Mouse (Mus musculus) MEL (cell line): ENCODE measurements around the gene Whrn.

ENCODE experiments used
- CTCF ChIP-seq, 3 experiments: IDR thresholded peaks in 2 of 3; conservative IDR thresholded peaks in 1 of 3; 2 replicates each; pipeline ENCODE4 v1.5.1; 2011 to 2012; ENCODE audit warnings: low read length in 3 of 3, low read depth in 2 of 3, mild to moderate bottlenecking in 2 of 3, improper control_type of control experiment in 1 of 3, inconsistent platforms in 1 of 3, mixed read lengths in 1 of 3, moderate library complexity in 1 of 3; ENCODE audit not compliant: control insufficient read depth in 1 of 3, insufficient read depth in 1 of 3, poor library complexity in 1 of 3, severe bottlenecking in 1 of 3
- EP300 ChIP-seq, 2 experiments: IDR thresholded peaks; 2 replicates each; pipeline ENCODE4 v1.6.1; 2011; ENCODE audit warnings: improper control_type of control experiment in 2 of 2, low read length in 2 of 2, low read depth in 1 of 2, mild to moderate bottlenecking in 1 of 2
- ETS1 ChIP-seq: IDR thresholded peaks from 2 replicates; pipeline ENCODE4 v1.6.1; 2012; ENCODE audit warnings: low read depth, mild to moderate bottlenecking, inconsistent platforms, low read length, improper control_type of control experiment, moderate library complexity
- GABPA ChIP-seq: IDR thresholded peaks from 2 replicates; pipeline ENCODE4 v1.6.1; 2012; ENCODE audit warnings: low read depth, mild to moderate bottlenecking, inconsistent platforms, low read length, improper control_type of control experiment, moderate library complexity
- GATA1 ChIP-seq: IDR thresholded peaks from 2 replicates; pipeline ENCODE4 v1.6.1; 2011; ENCODE audit warnings: low read depth, low read length, improper control_type of control experiment
- MAFK ChIP-seq: IDR thresholded peaks from 2 replicates; pipeline ENCODE4 v1.6.1; 2011; ENCODE audit warnings: low read depth, mild to moderate bottlenecking, low read length, improper control_type of control experiment, borderline replicate concordance
- MAX ChIP-seq: IDR thresholded peaks from 2 replicates; pipeline ENCODE4 v1.6.1; 2011; ENCODE audit warnings: low read length, improper control_type of control experiment
- NELFE ChIP-seq: IDR thresholded peaks from 2 replicates; pipeline ENCODE4 v1.6.1; 2011; ENCODE audit warnings: low read depth, low read length, improper control_type of control experiment
- POLR2A ChIP-seq, 2 experiments: IDR thresholded peaks; 2 replicates each; pipeline ENCODE4 v1.6.1; 2011 to 2012; ENCODE audit warnings: low read length in 2 of 2, mild to moderate bottlenecking in 2 of 2, control low read depth in 1 of 2, improper control_type of control experiment in 1 of 2, low read depth in 1 of 2, moderate library complexity in 1 of 2; ENCODE audit not compliant: control insufficient read depth in 1 of 2, insufficient read depth in 1 of 2, poor library complexity in 1 of 2
- POLR2AphosphoS2 ChIP-seq: IDR thresholded peaks from 2 replicates; pipeline ENCODE4 v1.6.1; 2011; ENCODE audit warnings: low read length, improper control_type of control experiment
- POLR2AphosphoS5 ChIP-seq: IDR thresholded peaks from 2 replicates; pipeline ENCODE4 v1.6.1; 2012; ENCODE audit warnings: low read depth, borderline replicate concordance, mild to moderate bottlenecking, inconsistent platforms, low read length, moderate library complexity, mixed read lengths
- SMC3 ChIP-seq: IDR thresholded peaks from 2 replicates; pipeline ENCODE4 v1.6.1; 2011; ENCODE audit warnings: low read depth, low read length, improper control_type of control experiment

GRCm38 (mm10) chr4:63374331-63374730 is 121.5 kb downstream of the Whrn start:
- TF ChIP-seq CTCF (IDR thresholded peaks at IDR 0.05 in 2 of 3, conservative IDR thresholded peaks at IDR 0.05 in 1 of 3; ENCODE audit: control insufficient read depth in 1 of 3, insufficient read depth in 1 of 3, low read depth in 2 of 3, low read length in 3 of 3, poor library complexity in 1 of 3, severe bottlenecking in 1 of 3) (no peak), MAX (no peak), NELFE (no peak), SMC3 (no peak), GABPA (no peak), POLR2AphosphoS2 (no peak), MAFK (no peak), GATA1 (no peak), ETS1 (no peak), EP300 (IDR thresholded peaks at IDR 0.05; ENCODE audit: low read depth in 1 of 2, low read length in 2 of 2) (peak in 1 of 2 experiments; percentile 32; a peak in 1 of 4 replicates), POLR2A (IDR thresholded peaks at IDR 0.05; ENCODE audit: control insufficient read depth in 1 of 2, insufficient read depth in 1 of 2, low read depth in 1 of 2, low read length in 2 of 2, poor library complexity in 1 of 2) (peak in 1 of 2 experiments; percentile 32; a peak in 1 of 4 replicates), POLR2AphosphoS5 (no peak)
